Mouse (Mus musculus): Measurements from ENCODE around the gene Rab34.

The Rab34 gene

GRCm38 (mm10) chr11:78188331-78189233 is at the start of gene Rab34:
Gene Rab34, plus strand, starts transcription at chr11:78188430.
- DNase-seq = no peak

DNA sequence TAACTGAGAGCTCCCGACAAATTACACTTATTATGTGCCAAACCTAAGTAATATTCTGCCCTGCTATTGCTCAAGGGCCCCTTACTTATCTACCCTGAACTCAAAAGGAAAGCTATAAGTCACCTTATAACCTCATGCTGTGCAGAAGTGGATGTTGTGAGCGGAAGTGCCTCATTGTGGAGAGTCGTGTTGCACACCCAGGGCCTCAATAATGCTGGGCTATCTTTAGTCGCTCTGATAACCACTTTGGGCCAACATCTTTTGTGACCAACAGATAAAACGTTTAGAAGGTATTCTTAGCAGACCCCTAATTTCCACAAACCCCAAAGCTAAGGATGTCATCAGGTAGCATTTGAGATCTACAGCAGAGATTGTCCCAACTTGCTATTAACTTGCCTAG is 47.6 kb upstream of the Rab34 start:
- no peak for DNase-seq

DNA sequence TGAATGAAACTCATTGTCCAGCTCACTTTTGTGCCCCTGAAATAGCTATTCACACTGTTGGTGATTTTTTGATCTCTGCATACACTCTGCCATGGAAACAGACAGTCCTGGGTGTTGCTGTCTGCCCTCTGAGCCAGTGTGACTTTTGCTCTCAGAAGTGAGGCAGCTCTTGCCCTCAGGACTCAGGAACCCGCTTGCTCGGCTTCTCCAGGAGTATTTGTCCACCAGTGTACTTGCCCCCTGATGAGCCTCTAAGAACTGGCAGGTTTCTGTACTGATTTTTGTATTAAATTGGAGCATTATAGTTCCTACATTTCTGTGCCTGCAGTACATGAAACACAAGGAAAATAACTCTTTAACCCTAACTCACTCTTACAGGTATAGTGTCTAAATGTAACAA is 44.7 kb upstream of the Rab34 start:
- no peak for DNase-seq

DNA sequence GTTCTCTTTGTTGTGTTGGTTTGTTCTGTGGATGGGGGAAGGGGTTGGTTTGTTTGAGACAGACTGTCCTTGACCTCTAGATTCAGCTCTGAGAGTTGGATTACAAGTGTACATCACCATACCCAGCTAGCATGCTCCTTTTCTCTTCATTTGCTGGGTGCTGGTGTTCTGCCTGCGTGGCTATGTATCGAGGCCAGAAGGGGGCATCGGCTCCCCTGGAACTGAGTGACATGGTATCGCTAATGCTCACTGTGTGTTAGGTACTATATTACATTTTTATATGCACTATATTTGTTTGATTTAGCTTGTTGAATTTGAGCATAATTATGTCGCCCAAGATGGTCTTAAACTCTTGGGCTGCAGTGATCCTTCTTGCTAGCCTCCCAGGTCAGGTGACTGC is 42.1 kb upstream of the Rab34 start:
- no peak for DNase-seq

- DNase-seq = no peak
Measured at GRCm38 (mm10) chr11:78146707-78147543, 41.3 kb upstream of the Rab34 start.

GRCm38 (mm10) chr11:78151161-78151560 is 37.1 kb upstream of the Rab34 start:
- DNase-seq = no peak

GRCm38 (mm10) chr11:78152299-78153231 is 35.7 kb upstream of the Rab34 start:
- no peak for DNase-seq

DNA sequence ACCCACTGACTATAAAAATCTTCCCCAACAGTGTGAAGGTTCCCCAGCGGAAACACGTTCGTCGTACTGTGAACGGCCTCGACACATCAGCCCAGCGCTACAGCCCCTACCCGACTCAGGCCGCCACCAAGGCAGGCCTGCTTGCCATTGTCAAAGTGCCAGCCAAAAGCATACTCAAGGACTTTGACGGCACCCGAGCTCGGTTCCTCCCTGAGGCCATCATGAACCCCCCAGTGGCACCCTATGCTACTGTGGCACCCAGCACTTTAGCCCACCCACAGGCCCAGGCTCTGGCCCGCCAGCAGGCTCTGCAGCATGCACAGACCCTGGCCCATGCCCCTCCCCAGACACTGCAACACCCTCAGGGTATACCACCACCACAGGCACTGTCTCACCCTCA is 34.5 kb upstream of the Rab34 start:
- no peak for DNase-seq

DNA sequence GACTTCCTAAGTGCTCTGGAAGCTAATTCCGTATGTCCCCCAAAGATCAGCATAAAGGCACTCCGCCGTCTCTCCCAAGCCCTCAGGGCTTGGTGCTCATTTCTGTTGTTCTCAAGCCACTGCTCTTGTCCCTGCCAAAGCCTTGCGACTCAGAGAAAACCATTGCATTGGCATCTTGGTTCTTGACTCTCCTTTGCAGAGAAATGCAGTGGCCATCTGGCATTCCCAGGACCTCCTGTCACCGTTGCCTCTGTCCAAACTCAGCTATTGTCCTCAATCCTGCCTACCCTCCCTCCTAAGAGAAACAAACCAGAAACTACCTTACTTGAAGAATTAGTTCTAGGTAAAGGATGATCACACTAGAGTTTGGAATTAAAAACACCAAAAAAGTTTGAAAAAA is 32.6 kb upstream of the Rab34 start:
- DNase-seq = no peak

- no peak for DNase-seq
Measured at GRCm38 (mm10) chr11:78156156-78156699, 32.0 kb upstream of the Rab34 start.

GRCm38 (mm10) chr11:78159096-78159495 is 29.1 kb upstream of the Rab34 start:
- DNase-seq = peak; percentile 61 to 68

DNA sequence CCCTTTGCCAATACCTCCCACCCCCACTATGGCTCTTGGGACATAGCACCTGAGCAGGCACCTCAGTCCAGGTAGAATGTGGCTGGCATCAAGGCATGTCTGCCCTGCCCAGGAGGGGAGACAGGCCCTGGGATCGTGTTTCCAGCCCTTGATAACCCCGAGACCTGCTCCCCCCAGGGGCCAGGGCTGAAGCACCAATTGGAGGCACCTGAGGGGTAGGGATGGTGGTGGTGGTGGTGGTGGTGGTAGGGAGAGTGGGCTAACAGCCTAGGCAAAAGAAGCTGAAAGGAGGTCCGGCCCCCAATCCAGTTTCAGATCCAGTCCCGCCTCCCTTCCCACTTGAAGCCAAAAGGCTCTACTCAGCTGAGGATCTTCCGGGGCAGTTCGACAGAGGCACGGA is 28.7 kb upstream of the Rab34 start:
- peak in 1 of 2 experiments; percentile 24 for DNase-seq

GRCm38 (mm10) chr11:78160171-78160570 is 28.1 kb upstream of the Rab34 start:
- no peak for DNase-seq

- no peak for DNase-seq
Measured at GRCm38 (mm10) chr11:78160675-78161074, 27.6 kb upstream of the Rab34 start.

DNA sequence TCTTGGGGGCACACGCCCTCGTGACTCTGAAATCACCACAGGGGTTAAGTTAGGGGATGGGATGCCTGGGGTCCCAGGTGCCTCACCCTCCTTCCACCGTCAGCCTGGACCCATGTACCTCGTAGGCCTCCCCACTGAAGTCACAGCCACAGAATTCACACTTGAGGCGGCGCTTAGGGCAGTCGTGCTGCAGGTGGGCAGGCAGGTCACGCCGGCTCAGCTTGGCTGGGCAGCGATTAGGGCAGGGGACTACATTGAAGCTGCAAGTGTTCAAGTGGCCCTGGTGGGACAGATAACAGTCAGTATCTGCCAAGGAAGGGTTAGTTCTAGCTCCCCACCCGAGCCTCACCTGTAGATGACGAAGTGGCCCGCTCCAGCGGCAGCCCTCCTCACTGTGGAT is 27.1 kb upstream of the Rab34 start:
- no peak for DNase-seq

GRCm38 (mm10) chr11:78161968-78162367 is 26.3 kb upstream of the Rab34 start:
- DNase-seq = no peak

- no peak for DNase-seq
Measured at GRCm38 (mm10) chr11:78162504-78162903, 25.7 kb upstream of the Rab34 start.

DNA sequence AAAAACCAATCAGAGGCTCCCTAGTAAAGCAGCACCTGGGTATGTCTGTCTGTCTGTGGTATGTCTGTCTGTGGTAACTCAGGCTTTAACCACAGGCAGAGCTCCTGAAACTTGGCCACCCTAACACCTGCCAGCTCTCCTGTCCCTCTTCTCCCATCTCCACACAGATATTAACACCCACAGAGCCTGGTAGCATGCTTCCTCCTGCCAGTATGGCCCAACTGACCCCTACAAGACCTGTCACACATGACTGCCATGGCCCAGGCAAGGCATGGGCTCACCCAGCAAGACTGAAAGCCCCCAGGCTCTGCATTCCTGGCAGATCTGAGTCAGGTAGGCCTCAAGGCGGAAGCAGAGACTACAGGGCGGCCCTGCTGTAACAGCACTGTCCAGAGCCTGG is 25.2 kb upstream of the Rab34 start:
- peak in 1 of 2 experiments; percentile 21 for DNase-seq

DNA sequence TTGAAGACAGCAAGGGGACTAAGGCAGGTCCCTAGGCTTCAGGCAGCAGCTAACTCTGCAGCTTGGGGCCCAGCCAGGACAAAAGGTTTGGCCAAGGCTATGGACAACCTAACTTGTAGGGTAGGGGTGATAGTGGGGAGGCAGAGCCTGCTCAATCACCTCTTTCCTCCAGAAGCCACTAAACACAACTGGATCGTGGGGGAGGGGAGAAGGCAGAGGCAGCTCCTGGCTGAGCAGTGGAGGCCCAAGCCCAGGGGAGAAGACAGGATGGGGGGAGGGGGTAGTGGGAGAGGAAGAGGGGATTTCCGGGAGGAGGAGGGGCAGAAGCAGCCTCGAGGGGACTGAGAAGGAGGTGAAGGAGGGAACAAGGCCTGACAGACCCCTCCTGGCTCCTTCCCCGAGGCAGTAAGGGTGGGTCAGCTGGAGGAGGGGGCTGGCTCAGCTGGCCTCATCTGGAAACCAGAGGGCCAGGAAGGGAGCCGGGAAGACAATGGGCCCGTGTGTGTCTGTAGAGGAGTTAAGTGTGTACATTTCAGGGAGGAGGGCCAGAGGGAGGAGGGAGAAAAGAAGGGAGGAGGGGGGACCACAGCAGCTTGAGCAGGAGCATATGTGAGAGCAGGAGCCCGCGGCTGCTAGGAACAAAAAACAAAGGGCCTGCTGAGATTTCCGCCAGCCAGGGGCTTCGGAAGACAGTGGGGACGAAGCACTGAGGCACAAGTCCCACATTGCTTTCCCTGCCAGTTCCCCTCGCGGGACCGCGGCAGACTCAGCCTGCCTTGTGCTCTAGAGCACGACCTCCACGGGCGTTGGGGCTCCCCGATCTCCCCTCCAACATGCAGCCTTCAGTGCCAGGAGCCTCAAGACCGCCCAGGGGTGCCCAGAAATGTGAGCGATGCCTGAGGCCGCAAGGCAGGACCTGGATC is 24.3 kb upstream of the Rab34 start:
- peak; percentile 69 to 80 for DNase-seq

DNA sequence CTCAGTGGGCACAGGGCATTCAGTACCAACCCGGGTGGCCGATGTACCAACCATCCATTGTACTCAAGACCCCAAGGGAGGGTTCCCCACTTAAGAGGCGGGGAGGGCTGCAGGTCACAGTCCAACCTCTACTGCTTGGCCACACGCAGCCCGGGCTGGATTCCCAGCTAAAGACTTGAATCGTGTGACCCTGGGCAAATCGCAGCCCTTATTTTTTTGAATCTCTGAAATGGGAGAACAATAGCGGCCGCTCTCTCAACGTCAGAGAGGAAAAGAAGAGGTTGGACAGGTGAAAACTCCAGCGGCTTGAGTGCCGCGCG is 23.7 kb upstream of the Rab34 start:
- peak in 1 of 2 experiments; percentile 28 for DNase-seq

All from thymus, adult 18-20 months (tissue).